Mouse (Mus musculus): ENCODE data around the gene Iglon5.

DNA sequence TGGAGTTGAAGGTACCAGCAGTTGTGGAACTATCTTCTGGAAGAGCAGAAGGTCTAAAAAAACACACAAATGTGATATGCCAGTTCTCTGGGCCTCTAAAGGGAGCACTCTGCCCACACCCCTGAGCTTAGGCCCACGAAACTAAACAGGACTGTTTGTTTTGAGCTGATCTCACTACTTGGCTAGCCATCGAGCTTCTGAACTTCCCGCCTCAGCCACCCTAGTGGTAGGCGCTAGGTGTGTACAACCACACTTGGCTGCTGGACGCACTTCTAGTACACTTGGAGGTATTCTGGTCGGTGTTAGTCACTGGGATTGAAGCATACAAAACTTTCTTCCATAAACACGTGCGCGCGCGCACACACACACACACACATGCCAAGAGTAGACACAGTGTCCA is 38.1 kb downstream of the Iglon5 start:
- TF ChIP-seq POLR2A (IDR thresholded peaks at IDR 0.05; ENCODE audit: insufficient read depth, low read depth, low read length) (no peak), CTCF (IDR thresholded peaks at IDR 0.05; ENCODE audit: insufficient read depth, low read depth, low read length) (no peak)
